Mouse (Mus musculus): ENCODE results near the gene Ccdc8. TPM values are rescaled to one million over a fixed set of nuclear protein-coding genes. Genes with fewer than 3 reads are reported as not detected.

Gene Ccdc8
- polyA plus RNA-seq, 1 experiment: 21.0 TPM

GRCm38 (mm10) chr7:17030239-17030638 is 37.7 kb downstream of the Ccdc8 start:
- no peak for TF ChIP-seq MYOG (IDR thresholded peaks at IDR 0.05; ENCODE audit: control insufficient read depth in 1 of 3, insufficient read depth in 1 of 3, insufficient read length in 2 of 3, low read depth in 2 of 3)
- no peak for TF ChIP-seq MYOD1 (IDR thresholded peaks at IDR 0.05; ENCODE audit: control insufficient read depth in 1 of 3, insufficient read length in 2 of 3, low read depth in 2 of 3)
- no peak for TF ChIP-seq POLR2A (IDR thresholded peaks at IDR 0.05; ENCODE audit: insufficient read length, low read depth)
- TF ChIP-seq E2F4 (IDR thresholded peaks at IDR 0.05; ENCODE audit: insufficient read depth): no peak
- no peak for TF ChIP-seq TCF3 (IDR thresholded peaks at IDR 0.05; ENCODE audit: insufficient read length, low read depth)
- TF ChIP-seq TCF12 (IDR thresholded peaks at IDR 0.05; ENCODE audit: insufficient read depth, poor library complexity, severe bottlenecking): no peak
- no peak for TF ChIP-seq USF1 (IDR thresholded peaks at IDR 0.05; ENCODE audit: low read depth)
- no peak for TF ChIP-seq POLR2AphosphoS2 (IDR thresholded peaks at IDR 0.05; ENCODE audit: insufficient read length, low read depth)
- no peak for TF ChIP-seq MAX (IDR thresholded peaks at IDR 0.05; ENCODE audit: low read depth)
- TF ChIP-seq CEBPB (IDR thresholded peaks at IDR 0.05; ENCODE audit: insufficient read depth, poor library complexity, severe bottlenecking): no peak
- no peak for TF ChIP-seq REST (IDR thresholded peaks at IDR 0.05; ENCODE audit: insufficient read depth, insufficient read length)
- no peak for TF ChIP-seq SRF (IDR thresholded peaks at IDR 0.05; ENCODE audit: control insufficient read depth, insufficient read length, low read depth)
- H3K36me3 ChIP-seq (ENCODE audit: control insufficient read depth, insufficient read depth): no peaks in the 10 kb centered on the region

DNA sequence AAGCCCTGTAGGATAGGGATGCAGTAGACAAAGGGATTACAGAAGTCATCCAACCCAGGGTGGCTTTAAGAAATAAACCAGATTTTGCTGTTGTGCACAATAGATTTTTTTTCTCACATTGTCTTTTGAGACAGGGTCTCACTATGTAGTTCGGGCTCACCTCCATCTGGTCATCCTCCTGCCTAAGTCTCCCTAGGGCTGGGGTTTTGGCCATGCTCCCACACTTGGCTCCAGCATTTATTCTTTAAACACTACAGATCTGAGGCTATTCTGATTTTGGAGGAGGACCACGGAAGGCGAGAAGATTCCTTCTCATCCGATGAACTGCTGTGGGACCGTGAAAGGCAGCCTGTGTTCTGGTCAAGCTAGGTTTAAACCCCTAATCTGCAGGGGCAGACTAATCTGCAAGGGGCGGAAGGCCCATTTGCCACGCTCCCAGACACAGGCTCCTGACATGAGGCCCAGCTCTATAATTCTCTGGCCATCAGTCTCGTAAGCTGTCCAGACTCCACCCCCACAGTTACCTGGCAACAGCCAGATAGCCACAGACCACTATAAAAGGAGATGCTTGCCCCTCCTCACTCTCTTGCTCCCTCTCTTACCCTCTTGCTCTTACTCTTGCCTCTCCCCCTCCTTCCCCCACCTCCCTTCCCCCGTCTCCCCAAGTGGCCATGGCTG is 45.6 kb downstream of the Ccdc8 start:
- TF ChIP-seq TCF3 (IDR thresholded peaks at IDR 0.05; ENCODE audit: insufficient read length, low read depth) (no peak), MYOG (IDR thresholded peaks at IDR 0.05; ENCODE audit: control insufficient read depth in 1 of 3, insufficient read depth in 1 of 3, insufficient read length in 2 of 3, low read depth in 2 of 3) (no peak), SRF (IDR thresholded peaks at IDR 0.05; ENCODE audit: control insufficient read depth, insufficient read length, low read depth) (no peak), CEBPB (IDR thresholded peaks at IDR 0.05; ENCODE audit: insufficient read depth, poor library complexity, severe bottlenecking) (no peak), USF1 (IDR thresholded peaks at IDR 0.05; ENCODE audit: low read depth) (no peak), POLR2A (IDR thresholded peaks at IDR 0.05; ENCODE audit: insufficient read length, low read depth) (no peak), MYOD1 (IDR thresholded peaks at IDR 0.05; ENCODE audit: control insufficient read depth in 1 of 3, insufficient read length in 2 of 3, low read depth in 2 of 3) (no peak), MAX (IDR thresholded peaks at IDR 0.05; ENCODE audit: low read depth) (no peak), POLR2AphosphoS2 (IDR thresholded peaks at IDR 0.05; ENCODE audit: insufficient read length, low read depth) (no peak), REST (IDR thresholded peaks at IDR 0.05; ENCODE audit: insufficient read depth, insufficient read length) (no peak), TCF12 (IDR thresholded peaks at IDR 0.05; ENCODE audit: insufficient read depth, poor library complexity, severe bottlenecking) (no peak), E2F4 (IDR thresholded peaks at IDR 0.05; ENCODE audit: insufficient read depth) (no peak)
- Histone ChIP-seq H3K36me3 (ENCODE audit: control insufficient read depth, insufficient read depth) (no peaks in the 10 kb centered on the region), H3K4me3 (no peak overlapping the region), H3K79me2 (ENCODE audit: control insufficient read depth, insufficient read depth) (no peaks in the 10 kb centered on the region), H3K27me3 (ENCODE audit: control insufficient read depth, insufficient read depth, insufficient read length) (no peaks in the 10 kb centered on the region), H3ac (ENCODE audit: control insufficient read depth, insufficient read length) (no peak overlapping the region), H3K4me2 (ENCODE audit: low read depth) (no peak overlapping the region)

More at GRCm38 (mm10) chr7:17030239-17030638, 37.7 kb downstream of the Ccdc8 start:
- Histone ChIP-seq H3K27me3 (ENCODE audit: control insufficient read depth, insufficient read depth, insufficient read length) (no peaks in the 10 kb centered on the region), H3K79me2 (ENCODE audit: control insufficient read depth, insufficient read depth) (peaks cover 20% of the 10 kb centered on the region), H3K4me3 (no peak overlapping the region), H3ac (ENCODE audit: control insufficient read depth, insufficient read length) (no peak overlapping the region), H3K4me2 (ENCODE audit: low read depth) (no peak overlapping the region)

- H3K27me3 ChIP-seq (ENCODE audit: control insufficient read depth, insufficient read depth, insufficient read length): no peaks in the 10 kb centered on the region
- H3K4me2 ChIP-seq (ENCODE audit: low read depth): no peak overlapping the region
- H3K4me3 ChIP-seq: no peak overlapping the region
- no peak overlapping the region for H3ac ChIP-seq (ENCODE audit: control insufficient read depth, insufficient read length)
- TF ChIP-seq CEBPB (IDR thresholded peaks at IDR 0.05; ENCODE audit: insufficient read depth, poor library complexity, severe bottlenecking) (no peak), TCF3 (IDR thresholded peaks at IDR 0.05; ENCODE audit: insufficient read length, low read depth) (no peak), MYOD1 (IDR thresholded peaks at IDR 0.05; ENCODE audit: control insufficient read depth in 1 of 3, insufficient read length in 2 of 3, low read depth in 2 of 3) (no peak)
- no peaks in the 10 kb centered on the region for H3K79me2 ChIP-seq (ENCODE audit: control insufficient read depth, insufficient read depth)
- H3K36me3 ChIP-seq (ENCODE audit: control insufficient read depth, insufficient read depth): no peaks in the 10 kb centered on the region
Observed at GRCm38 (mm10) chr7:17039373-17039772, 46.9 kb downstream of the Ccdc8 start.

DNA sequence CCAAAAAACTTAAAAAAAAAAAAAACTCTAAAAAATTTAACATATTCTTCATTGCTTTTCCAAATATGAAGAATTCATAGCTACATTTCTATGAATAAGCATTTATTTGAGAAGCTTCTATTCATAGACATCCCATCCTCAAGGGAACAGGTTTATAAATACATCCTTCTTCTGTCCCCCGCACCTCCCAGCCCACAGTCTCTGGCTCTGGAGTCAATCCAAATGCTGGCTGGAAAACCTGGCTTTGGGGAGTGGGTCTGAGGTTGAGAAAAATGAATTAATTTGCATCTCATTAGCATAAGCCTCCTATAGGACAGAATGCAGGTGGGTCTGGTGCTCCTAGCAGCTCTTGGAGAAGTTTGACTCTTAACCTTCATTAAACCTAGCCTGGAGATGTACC is 53.2 kb downstream of the Ccdc8 start:
- Histone ChIP-seq H3K36me3 (ENCODE audit: control insufficient read depth, insufficient read depth) (no peaks in the 10 kb centered on the region), H3K4me3 (no peak overlapping the region), H3K4me2 (ENCODE audit: low read depth) (no peak overlapping the region), H3K79me2 (ENCODE audit: control insufficient read depth, insufficient read depth) (no peaks in the 10 kb centered on the region), H3ac (ENCODE audit: control insufficient read depth, insufficient read length) (no peak overlapping the region), H3K27me3 (ENCODE audit: control insufficient read depth, insufficient read depth, insufficient read length) (peaks cover 9% of the 10 kb centered on the region)
- TF ChIP-seq TCF3 (IDR thresholded peaks at IDR 0.05; ENCODE audit: insufficient read length, low read depth): no peak
- no peak for TF ChIP-seq SRF (IDR thresholded peaks at IDR 0.05; ENCODE audit: control insufficient read depth, insufficient read length, low read depth)
- TF ChIP-seq USF1 (IDR thresholded peaks at IDR 0.05; ENCODE audit: low read depth): no peak
- TF ChIP-seq E2F4 (IDR thresholded peaks at IDR 0.05; ENCODE audit: insufficient read depth): no peak
- no peak for TF ChIP-seq REST (IDR thresholded peaks at IDR 0.05; ENCODE audit: insufficient read depth, insufficient read length)
- TF ChIP-seq MAX (IDR thresholded peaks at IDR 0.05; ENCODE audit: low read depth): no peak
- no peak for TF ChIP-seq MYOD1 (IDR thresholded peaks at IDR 0.05; ENCODE audit: control insufficient read depth in 1 of 3, insufficient read length in 2 of 3, low read depth in 2 of 3)
- no peak for TF ChIP-seq POLR2A (IDR thresholded peaks at IDR 0.05; ENCODE audit: insufficient read length, low read depth)
- no peak for TF ChIP-seq CEBPB (IDR thresholded peaks at IDR 0.05; ENCODE audit: insufficient read depth, poor library complexity, severe bottlenecking)

Other genes with a start within 250 kb of the Ccdc8 start
- gene Slc1a5, start 211.4 kb upstream of the Ccdc8 start, polyA plus RNA-seq (2012; fragmentation: generic; extraction: Trizol): 113 TPM
- gene Strn4, start 176.8 kb upstream of the Ccdc8 start, polyA plus RNA-seq (2012; fragmentation: generic; extraction: Trizol): 51.8 TPM
- gene Fkrp, start 176.0 kb upstream of the Ccdc8 start, polyA plus RNA-seq (2012; fragmentation: generic; extraction: Trizol): 26.7 TPM
- gene Prkd2, start 149.8 kb upstream of the Ccdc8 start, polyA plus RNA-seq (2012; fragmentation: generic; extraction: Trizol): 4.7 TPM
- gene Dact3, start 117.4 kb upstream of the Ccdc8 start, polyA plus RNA-seq (2012; fragmentation: generic; extraction: Trizol): 10.0 TPM
- 3.8 TPM for gene Gng8, start 100.9 kb upstream of the Ccdc8 start, polyA plus RNA-seq (2012; fragmentation: generic; extraction: Trizol)
- gene Ptgir, start 86.2 kb upstream of the Ccdc8 start, polyA plus RNA-seq (2012; fragmentation: generic; extraction: Trizol): 2.6 TPM
- 336 TPM for gene Calm3, start 68.6 kb upstream of the Ccdc8 start, polyA plus RNA-seq (2012; fragmentation: generic; extraction: Trizol)
- 44.4 TPM for gene Pnmal2, start 48.0 kb upstream of the Ccdc8 start, polyA plus RNA-seq (2012; fragmentation: generic; extraction: Trizol)
- 0.05 TPM for gene Pnmal1, start 33.0 kb upstream of the Ccdc8 start, polyA plus RNA-seq (2012; fragmentation: generic; extraction: Trizol)
- gene Gm42372, start 9.6 kb upstream of the Ccdc8 start, polyA plus RNA-seq (2012; fragmentation: generic; extraction: Trizol): not detected
- gene Ppp5c, start 35.2 kb downstream of the Ccdc8 start, polyA plus RNA-seq (2012; fragmentation: generic; extraction: Trizol): 126 TPM
- 0.16 TPM for gene Hif3a, start 69.7 kb downstream of the Ccdc8 start, polyA plus RNA-seq (2012; fragmentation: generic; extraction: Trizol)
- gene Psg16, start 81.3 kb downstream of the Ccdc8 start, polyA plus RNA-seq (2012; fragmentation: generic; extraction: Trizol): not detected
- gene Ceacam3, start 157.6 kb downstream of the Ccdc8 start, polyA plus RNA-seq (2012; fragmentation: generic; extraction: Trizol): not detected
- gene Psg29, start 210.8 kb downstream of the Ccdc8 start, polyA plus RNA-seq (2012; fragmentation: generic; extraction: Trizol): not detected

All from myocyte (in vitro differentiated cells).